Mouse (Mus musculus) hindbrain, embryonic 15.5 days (tissue): ENCODE data around the gene Asns. TPM values are rescaled to one million over a fixed set of nuclear protein-coding genes. Genes with fewer than 3 reads are reported as not detected.

Source experiments
- ATAC-seq: fragments of 200-750 bp; cut with Nextera tagmentation; 2 replicates; pipeline ENCODE4 v1.8.0; 2017; ENCODE audit warnings: low read depth, moderate number of reproducible peaks, moderate TSS enrichment; ENCODE audit not compliant: low FRiP score
- H3K27ac ChIP-seq: fragments of 300-500 bp; sonication (generic); replicated peaks from 2 replicates; pipeline ENCODE4 v1.5.1; 2015; ENCODE audit warnings: mild to moderate bottlenecking, inconsistent platforms
- H3K27me3 ChIP-seq: fragments of 300-500 bp; sonication (generic); 2 replicates; pipeline ENCODE4 v1.6.1; 2015; ENCODE audit warnings: control low read depth, inconsistent platforms
- H3K36me3 ChIP-seq: fragments of 300-500 bp; sonication (generic); 2 replicates; pipeline ENCODE4 v1.6.1; 2015; ENCODE audit warnings: control low read depth, inconsistent platforms
- H3K4me1 ChIP-seq: fragments of 300-500 bp; sonication (generic); replicated peaks from 2 replicates; pipeline ENCODE4 v1.6.1; 2015; ENCODE audit warnings: control low read depth, inconsistent platforms
- H3K4me2 ChIP-seq: fragments of 300-500 bp; sonication (generic); 2 replicates; pipeline ENCODE4 v1.6.1; 2015; ENCODE audit warnings: moderate library complexity, mild to moderate bottlenecking, inconsistent platforms
- H3K4me3 ChIP-seq: fragments of 300-500 bp; sonication (generic); 2 replicates; pipeline ENCODE4 v1.5.1; 2015; ENCODE audit warnings: mild to moderate bottlenecking, inconsistent platforms
- H3K9ac ChIP-seq: fragments of 300-500 bp; sonication (generic); 2 replicates; pipeline ENCODE4 v1.6.1; 2015; ENCODE audit warnings: inconsistent platforms
- H3K9me3 ChIP-seq: fragments of 300-500 bp; sonication (generic); 2 replicates; pipeline ENCODE4 v1.6.1; 2016; ENCODE audit warnings: control low read depth, inconsistent platforms
- WGBS: fragments of 180-500 bp; shearing (Covaris S2); methylation state at CpG from one replicate; pipeline ENCODE4 v1.1.7; 2015; 5-methylcytosine and 5-hydroxymethylcytosine counted together
- polyA plus RNA-seq: library from polyadenylated mRNA; unstranded; fragments of >200 nt; fragmentation: Nextera tagmentation; extraction: Ambion mirVana; gene quantifications from 2 replicates; pipeline ENCODE4 v1.2.1, GENCODE M21; 2015

The Asns gene
- polyA plus RNA-seq: 104 TPM in 2 replicates

DNA sequence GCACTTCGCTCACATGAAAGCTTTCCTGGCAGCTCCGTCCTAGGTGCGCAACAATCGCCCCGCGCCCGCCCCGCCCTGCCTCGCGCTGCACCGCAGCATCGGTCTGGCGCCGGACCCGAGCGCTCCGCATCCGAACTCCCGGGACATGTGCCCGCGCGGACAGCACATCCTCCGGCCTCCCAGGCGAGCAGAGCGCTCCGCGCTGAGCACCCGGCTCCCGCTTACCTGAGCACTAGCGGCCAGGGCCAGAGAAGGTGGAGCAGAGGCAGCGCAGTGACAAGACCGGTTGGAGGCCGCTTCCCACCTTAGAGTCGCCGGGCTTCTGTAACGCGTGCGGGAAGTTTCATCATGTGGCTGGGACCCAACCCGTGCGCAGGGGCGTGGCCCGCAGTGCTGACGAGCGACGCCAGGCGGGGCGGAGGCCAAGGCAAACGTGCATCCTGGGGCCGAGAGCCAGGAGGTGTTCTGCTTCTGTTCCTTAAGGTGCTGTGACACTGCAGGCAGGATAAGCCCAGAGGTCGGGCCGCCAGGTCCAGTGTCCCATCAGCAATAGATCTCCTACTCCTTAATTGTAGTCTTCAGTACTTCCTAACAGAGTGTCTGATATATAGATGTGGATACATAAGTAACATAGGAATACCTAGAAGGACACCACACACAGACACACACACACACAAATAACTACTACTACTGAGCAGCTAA is at the start of gene Asns:
Gene Asns (minus strand): TSS at position 371 of the 702 bp plus-strand sequence.
- H3K4me2 ChIP-seq: peak within 1 kb of the TSS; percentile 72
- H3K27me3 ChIP-seq: peaks cover 7% of the 10 kb centered on the region; the same call in 1 of the 2 replicates
- no peaks in the 10 kb centered on the region for H3K36me3 ChIP-seq
- H3K27ac ChIP-seq: peak within 1 kb of the TSS; percentile 70
- H3K9me3 ChIP-seq: no peaks in the 10 kb centered on the region
- peak; percentile 97 for ATAC-seq
- H3K4me1 ChIP-seq: peaks cover 5% of the 10 kb centered on the region
- under 1% methylated on average over 51 of the region's 51 CpGs for WGBS
- peak within 1 kb of the TSS; percentile 60 for H3K4me3 ChIP-seq
- H3K9ac ChIP-seq: peak within 1 kb of the TSS; percentile 66

DNA sequence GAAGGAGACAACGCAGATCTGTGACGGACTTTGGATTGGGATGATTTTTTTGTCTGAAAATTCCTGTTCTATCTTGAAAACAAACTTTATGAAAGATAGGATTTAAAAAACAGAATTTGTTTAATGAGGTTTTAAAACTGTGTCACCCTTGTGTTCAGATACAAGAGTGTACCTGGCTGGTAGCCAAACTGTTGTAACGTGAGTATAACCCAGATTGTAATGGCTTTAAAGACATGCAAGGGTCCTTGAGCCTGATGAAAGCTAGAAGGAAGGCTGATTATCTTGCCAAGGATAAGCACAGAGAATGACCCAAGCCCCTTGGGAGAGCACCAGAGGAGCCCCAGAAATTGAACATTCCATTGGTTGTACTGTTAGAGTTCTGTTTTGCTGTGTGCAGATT is 48.7 kb upstream of the Asns start:
- Histone ChIP-seq H3K4me1 (no peaks in the 10 kb centered on the region), H3K36me3 (no peaks in the 10 kb centered on the region), H3K27ac (no peak overlapping the region), H3K9me3 (no peaks in the 10 kb centered on the region), H3K4me2 (no peak overlapping the region), H3K4me3 (no peak overlapping the region), H3K9ac (no peak overlapping the region), H3K27me3 (no peaks in the 10 kb centered on the region)
- ATAC-seq: no peak
- WGBS: 75% methylated on average over 3 of the region's 3 CpGs

DNA sequence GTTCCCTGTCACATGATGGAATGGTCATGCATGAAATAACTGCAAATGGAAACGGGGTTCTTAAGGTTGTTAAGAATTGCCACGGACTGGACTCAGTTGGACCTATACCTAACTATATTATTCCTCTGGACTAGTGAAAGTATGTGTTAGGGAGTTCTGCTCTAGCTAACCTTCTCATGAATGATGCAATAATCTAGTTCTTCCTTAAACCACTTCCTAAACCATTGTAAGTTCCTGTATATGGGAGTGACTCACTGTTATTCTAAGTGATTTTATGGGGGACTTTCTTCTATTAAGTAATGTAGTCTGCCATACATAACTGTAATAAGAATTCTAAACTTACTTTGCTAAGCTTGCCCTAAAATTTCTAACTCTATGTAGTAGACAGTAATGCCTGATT is 44.8 kb upstream of the Asns start:
- Histone ChIP-seq H3K4me2 (no peak overlapping the region), H3K36me3 (no peaks in the 10 kb centered on the region), H3K9me3 (no peaks in the 10 kb centered on the region), H3K4me1 (no peaks in the 10 kb centered on the region), H3K27me3 (no peaks in the 10 kb centered on the region), H3K27ac (no peak overlapping the region), H3K9ac (no peak overlapping the region), H3K4me3 (no peak overlapping the region)
- no peak for ATAC-seq
- 98% methylated on average over 2 of the region's 2 CpGs for WGBS

DNA sequence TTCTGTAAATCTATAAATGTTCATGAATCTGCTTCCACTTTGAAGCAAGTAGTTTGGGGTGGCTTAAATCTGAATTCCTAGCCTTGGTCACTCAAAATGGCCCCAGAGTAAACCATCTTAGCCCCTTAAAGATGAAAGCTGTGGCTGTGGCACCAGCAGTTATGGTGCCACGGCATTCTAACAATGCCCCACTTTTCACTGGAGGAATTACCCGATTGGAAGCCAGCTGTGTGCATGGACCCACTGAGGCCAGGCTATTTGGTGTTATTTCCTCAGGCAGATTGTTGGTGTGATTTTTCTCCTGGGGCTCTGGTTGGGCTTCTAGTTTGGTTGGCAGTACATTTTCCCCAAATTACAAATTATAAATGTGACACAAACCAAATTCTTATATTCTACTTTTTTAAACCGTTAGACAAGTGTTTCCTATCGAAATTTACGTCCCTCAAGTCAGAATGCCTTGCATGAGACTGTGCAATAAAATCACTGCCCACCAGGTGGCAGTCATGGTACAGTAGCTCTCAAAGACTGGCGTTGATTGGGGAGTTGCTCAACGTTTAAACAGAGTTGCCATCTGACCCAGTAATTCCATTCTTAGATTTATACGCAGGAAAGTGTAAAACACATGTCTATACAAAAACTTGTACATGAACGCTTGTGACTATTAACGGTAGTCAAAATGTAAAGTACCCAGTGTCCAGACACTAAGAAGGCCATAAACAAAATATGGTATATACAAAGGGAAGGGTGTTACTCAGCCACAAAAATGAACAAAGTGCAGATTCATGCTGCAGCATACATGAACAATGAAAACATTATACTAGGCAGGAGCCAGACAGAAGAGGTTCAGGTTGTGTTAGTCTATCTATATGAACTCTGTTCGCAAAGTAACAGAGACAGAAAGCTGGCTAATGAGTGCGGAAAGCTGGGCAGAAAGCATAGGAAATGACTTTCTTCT is 40.0 kb upstream of the Asns start:
- no peak overlapping the region for H3K9ac ChIP-seq
- no peak overlapping the region for H3K4me2 ChIP-seq
- no peaks in the 10 kb centered on the region for H3K4me1 ChIP-seq
- H3K27ac ChIP-seq: no peak overlapping the region
- WGBS: 38% methylated on average over 12 of the region's 12 CpGs
- H3K27me3 ChIP-seq: no peaks in the 10 kb centered on the region
- H3K4me3 ChIP-seq: no peak overlapping the region
- H3K9me3 ChIP-seq: 0 out of 2 replicates have a peak, but pooled peaks cover 4% of the 10 kb centered on the region
- no peaks in the 10 kb centered on the region for H3K36me3 ChIP-seq
- peak; percentile 80 for ATAC-seq

DNA sequence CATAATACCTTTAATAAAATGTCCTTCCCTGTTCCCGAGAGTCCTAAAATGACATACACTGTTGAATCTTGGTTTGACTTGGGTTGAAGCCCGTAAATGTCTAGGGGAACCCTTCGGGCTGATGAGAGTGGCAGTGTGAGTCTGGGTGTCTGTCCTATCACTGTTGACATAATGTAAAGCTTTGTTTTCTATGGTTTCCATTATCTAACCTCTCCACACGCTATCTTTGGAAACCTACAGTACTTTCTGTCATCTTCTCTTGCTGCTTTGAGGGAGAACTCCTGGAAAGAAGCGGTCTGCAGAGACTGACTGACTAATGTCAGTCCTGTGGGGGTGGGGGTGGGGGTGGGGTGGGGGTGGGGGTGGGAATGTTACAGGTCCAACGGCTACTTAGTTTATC is 39.0 kb upstream of the Asns start:
- Histone ChIP-seq H3K9ac (no peak overlapping the region), H3K4me1 (no peaks in the 10 kb centered on the region), H3K27me3 (no peaks in the 10 kb centered on the region), H3K4me3 (no peak overlapping the region), H3K4me2 (no peak overlapping the region), H3K27ac (no peak overlapping the region), H3K36me3 (no peaks in the 10 kb centered on the region), H3K9me3 (0 out of 2 replicates have a peak, but pooled peaks cover 4% of the 10 kb centered on the region)
- WGBS: 89% methylated on average over 6 of the region's 6 CpGs
- no peak for ATAC-seq

DNA sequence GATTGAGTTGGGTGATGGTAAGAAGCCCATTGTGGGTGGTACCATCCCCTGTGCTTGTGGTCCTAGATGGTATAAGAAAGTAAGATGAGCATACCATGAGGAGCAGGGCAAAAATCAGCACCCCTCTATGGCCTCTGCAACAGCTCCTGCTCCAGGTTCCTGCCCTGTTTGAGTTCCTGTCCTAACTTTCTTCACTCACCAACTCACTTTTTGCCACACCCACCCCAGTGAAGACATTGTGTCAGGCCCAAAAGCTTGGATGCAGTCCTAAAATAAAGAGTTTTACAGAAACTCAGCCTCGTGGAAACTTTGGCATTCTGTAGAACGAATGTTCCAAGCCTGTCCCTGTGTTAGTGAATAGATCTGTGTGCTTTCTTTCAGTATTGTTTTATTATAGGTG is 36.1 kb upstream of the Asns start:
- Histone ChIP-seq H3K27me3 (no peaks in the 10 kb centered on the region), H3K4me1 (no peaks in the 10 kb centered on the region), H3K27ac (no peak overlapping the region), H3K9me3 (0 out of 2 replicates have a peak, but pooled peaks cover 4% of the 10 kb centered on the region), H3K36me3 (no peaks in the 10 kb centered on the region), H3K4me3 (no peak overlapping the region), H3K9ac (no peak overlapping the region), H3K4me2 (no peak overlapping the region)
- ATAC-seq: no peak
- WGBS: 81% methylated on average over 2 of the region's 2 CpGs

DNA sequence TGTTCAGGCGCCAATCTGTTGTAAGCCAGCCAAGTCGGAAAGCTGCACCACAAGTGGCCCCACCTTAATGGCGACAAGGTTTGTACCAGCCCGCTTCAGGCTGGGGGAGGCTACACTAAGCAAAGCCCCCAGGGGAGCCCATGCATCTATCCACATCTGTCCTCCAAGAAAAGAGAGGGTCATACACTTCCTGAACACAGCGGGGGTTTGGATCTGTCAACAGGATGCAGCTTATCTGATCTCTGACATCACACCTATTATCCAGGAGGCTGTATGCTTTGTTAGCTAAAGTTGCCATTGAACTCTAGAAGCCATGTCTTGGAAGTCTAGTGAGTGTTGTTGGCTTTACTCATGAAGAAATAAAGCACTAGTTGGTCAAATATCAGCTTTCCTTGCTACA is 35.2 kb upstream of the Asns start:
- no peak for ATAC-seq
- no peak overlapping the region for H3K4me3 ChIP-seq
- 0 out of 2 replicates have a peak, but pooled peaks cover 4% of the 10 kb centered on the region for H3K9me3 ChIP-seq
- H3K27ac ChIP-seq: no peak overlapping the region
- H3K36me3 ChIP-seq: no peaks in the 10 kb centered on the region
- no peaks in the 10 kb centered on the region for H3K4me1 ChIP-seq
- H3K9ac ChIP-seq: no peak overlapping the region
- H3K4me2 ChIP-seq: no peak overlapping the region
- no peaks in the 10 kb centered on the region for H3K27me3 ChIP-seq
- WGBS: 90% methylated on average over 5 of the region's 5 CpGs

DNA sequence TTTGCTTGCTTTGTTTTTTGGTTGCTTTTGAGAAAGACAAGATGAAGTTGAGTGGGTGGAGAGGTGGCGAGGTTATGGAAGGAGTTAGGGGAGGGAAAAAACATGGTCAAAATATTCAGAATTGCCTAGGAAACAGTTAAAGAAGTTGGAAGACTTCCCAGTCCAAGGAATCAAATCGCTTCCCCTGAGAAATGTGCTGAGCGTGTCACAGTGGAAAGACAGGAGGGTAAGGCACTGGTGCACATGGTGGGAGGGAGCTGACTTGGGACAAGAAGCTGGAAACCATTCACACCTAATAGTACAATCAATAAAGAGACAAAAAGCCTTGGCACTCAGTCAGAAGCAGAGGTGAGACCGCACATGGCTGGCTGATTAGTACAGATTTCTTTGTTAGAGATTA is 23.2 kb upstream of the Asns start:
- Histone ChIP-seq H3K36me3 (no peaks in the 10 kb centered on the region), H3K4me2 (no peak overlapping the region), H3K9me3 (no peaks in the 10 kb centered on the region), H3K4me3 (no peak overlapping the region), H3K9ac (no peak overlapping the region), H3K27me3 (no peaks in the 10 kb centered on the region), H3K27ac (no peak overlapping the region), H3K4me1 (no peaks in the 10 kb centered on the region)
- no peak for ATAC-seq
- WGBS: 58% methylated on average over 4 of the region's 4 CpGs

DNA sequence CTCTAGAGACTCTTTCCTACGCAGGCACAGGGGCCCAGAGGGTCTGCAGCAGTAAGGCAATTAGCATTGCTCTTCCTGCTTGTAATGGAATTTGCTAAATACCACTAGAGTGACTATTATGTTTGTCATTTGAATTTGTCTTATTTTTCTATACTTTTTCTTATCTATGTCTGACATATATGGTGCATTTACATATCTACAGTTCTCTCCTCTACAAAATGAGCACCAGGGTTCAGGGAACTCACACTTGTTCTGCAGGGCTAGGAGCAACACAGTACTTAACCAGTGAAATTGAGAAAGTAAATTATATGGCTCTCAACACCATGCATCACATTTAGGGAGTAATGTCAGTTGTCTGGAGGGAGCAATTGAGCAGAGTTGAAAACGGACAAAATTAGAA is 21.2 kb upstream of the Asns start:
- H3K9me3 ChIP-seq: no peaks in the 10 kb centered on the region
- no peaks in the 10 kb centered on the region for H3K36me3 ChIP-seq
- H3K27ac ChIP-seq: no peak overlapping the region
- H3K4me3 ChIP-seq: no peak overlapping the region
- no peak overlapping the region for H3K4me2 ChIP-seq
- no peak overlapping the region for H3K9ac ChIP-seq
- no peaks in the 10 kb centered on the region for H3K4me1 ChIP-seq
- 58% methylated on average over 2 of the region's 2 CpGs for WGBS
- no peak for ATAC-seq
- H3K27me3 ChIP-seq: no peaks in the 10 kb centered on the region

DNA sequence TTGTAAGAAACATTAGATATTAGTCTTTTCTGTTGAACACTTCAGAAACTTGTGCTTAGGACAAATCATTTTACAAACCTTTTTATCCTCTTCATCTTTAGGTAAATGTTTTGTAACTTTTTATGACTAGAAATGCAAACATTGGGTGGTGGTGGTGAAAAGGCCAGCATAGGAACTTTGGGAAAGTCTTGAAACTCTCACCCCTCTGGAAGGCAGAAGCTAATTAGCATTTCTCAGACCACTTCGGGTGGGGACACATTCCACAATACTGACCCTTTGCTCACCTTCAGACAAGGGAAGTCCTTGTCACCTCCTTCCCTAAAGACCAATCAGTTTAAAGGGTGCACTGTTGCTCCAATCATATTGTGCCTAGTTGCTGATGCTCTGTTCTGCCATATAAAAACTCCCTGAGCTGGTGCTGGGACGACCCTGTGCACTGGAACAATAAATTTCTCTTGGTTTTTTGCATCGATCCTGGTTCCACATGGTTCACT is 18.8 kb upstream of the Asns start:
- Histone ChIP-seq H3K4me1 (no peaks in the 10 kb centered on the region), H3K27me3 (no peaks in the 10 kb centered on the region), H3K36me3 (no peaks in the 10 kb centered on the region), H3K27ac (no peak overlapping the region), H3K9ac (no peak overlapping the region), H3K9me3 (no peaks in the 10 kb centered on the region), H3K4me3 (no peak overlapping the region), H3K4me2 (no peak overlapping the region)
- no peak for ATAC-seq
- 79% methylated on average over 3 of the region's 3 CpGs for WGBS

DNA sequence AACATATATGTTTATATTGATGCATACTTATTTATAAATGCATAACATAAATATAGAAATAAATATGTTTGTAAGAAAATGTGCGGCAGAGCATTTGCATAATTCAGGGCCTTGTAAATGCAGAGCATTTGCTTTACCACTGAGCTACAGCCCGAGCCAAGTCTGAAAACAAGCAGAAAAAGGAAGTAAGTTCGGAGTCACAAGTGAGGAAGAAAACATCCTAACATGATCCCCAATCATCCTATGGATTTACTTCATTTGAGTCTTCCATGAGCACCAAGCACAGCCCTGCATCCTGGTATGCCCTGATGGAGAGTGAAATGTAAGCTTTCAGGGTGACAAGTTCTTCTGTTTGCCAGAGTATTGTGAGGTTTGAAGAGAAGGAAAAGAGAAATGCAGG is 15.2 kb upstream of the Asns start:
- Histone ChIP-seq H3K4me2 (no peak overlapping the region), H3K4me3 (no peak overlapping the region), H3K36me3 (no peaks in the 10 kb centered on the region), H3K27ac (no peak overlapping the region), H3K9me3 (no peaks in the 10 kb centered on the region), H3K9ac (no peak overlapping the region), H3K27me3 (no peaks in the 10 kb centered on the region), H3K4me1 (no peaks in the 10 kb centered on the region)
- no peak for ATAC-seq
- 84% methylated on average over 3 of the region's 3 CpGs for WGBS

DNA sequence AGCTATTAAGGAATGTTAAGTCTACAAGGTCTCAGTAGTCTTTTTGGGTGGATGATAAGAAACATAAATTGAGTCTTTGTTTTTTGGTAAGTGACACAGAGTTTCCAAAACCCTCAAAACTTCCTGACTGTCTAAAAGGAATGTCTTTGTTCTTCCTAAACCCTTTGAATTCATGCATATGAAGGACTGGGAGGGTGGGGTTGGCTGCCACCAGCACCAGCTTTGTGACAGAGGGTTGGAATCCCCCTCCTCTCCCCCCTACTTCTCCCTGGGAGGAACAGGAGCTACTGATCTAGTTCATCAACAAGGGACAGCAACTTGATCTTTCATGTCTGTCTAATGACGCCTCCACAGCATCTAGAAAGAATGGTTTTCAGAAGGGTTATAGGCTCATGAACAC is 13.7 kb upstream of the Asns start:
- Histone ChIP-seq H3K9ac (no peak overlapping the region), H3K27me3 (no peaks in the 10 kb centered on the region), H3K9me3 (no peaks in the 10 kb centered on the region), H3K36me3 (no peaks in the 10 kb centered on the region), H3K4me3 (no peak overlapping the region), H3K27ac (no peak overlapping the region), H3K4me1 (no peaks in the 10 kb centered on the region), H3K4me2 (no peak overlapping the region)
- ATAC-seq: no peak
- WGBS: 44% methylated on average over 1 of the region's 1 CpGs
